Mouse (Mus musculus): ENCODE results near the gene Hand2. TPM values are rescaled to one million over a fixed set of nuclear protein-coding genes. Genes with fewer than 3 reads are reported as not detected.

Hand2 gene
- total RNA-seq (2021) = not detected
- long read RNA-seq, experiment 1 = 0 reads
- long read RNA-seq, experiment 2 = 0 reads

DNA sequence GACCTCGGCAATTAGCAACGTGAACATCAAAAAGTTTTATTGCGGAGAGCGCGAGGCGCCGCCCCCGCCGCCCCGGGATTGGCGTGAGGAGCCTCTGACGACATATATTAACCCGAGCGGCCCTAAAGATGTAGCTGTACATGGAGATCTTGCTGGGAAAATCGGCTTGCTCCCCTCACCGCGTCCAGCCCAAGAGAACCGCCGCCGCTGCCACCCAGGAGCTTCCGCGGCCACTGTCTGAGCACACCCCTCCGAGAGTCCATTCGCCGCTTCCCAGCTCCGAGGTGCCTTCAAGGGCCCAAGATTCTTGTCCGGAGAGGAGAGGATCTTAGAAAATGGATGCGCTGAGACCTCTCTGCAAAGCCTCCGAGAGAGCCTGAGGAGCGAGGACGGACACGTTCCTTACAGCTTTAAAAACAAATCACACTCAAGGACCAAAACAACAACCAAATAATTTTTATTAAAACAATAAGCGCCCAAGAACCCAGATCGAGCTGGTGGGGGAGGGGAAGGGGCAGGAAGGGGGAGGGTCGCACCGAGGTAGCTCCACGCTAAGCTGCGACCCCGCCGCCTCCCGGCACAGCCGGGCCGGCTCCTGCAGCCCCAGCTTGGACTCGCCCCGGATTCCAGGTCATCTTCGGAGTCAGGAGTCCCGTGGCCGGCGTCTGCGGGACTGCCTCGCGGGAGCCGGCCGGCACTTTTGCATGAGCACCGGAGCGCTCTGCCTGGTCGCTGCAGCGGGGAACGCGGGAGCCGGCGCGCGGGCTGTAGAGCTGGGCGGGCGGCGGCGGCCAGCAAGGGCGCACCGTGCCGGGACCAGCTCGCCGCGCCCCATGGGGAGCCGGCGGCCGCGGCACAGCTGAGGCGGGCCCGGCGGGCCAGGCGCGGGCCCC is at the start of gene Hand2:
TSS of gene Hand2 (plus strand) at position 133 of the 893 bp plus-strand sequence.
- DNase-seq (ENCODE audit: low spot score in 2 of 2) = no peak

DNA sequence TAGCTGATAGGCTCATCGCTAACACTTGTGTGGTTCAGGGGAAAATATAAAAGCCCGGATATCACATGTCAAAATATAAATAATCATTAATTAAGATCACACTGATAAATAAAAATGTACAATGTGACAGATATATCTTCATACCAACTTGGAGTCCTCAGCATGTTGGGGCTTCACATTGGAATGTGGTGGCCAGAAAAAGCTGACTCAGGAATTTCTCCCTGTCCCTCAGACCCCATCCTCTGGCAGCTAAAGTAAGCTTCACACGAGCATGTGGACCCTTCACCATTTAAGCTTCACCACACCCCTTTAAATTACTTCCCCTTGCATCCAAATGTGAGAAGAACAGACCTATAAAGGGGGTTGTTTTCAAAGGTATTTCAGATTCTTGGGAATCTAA is 47.7 kb upstream of the Hand2 start:
- no peak for DNase-seq (ENCODE audit: low spot score in 2 of 2)

DNA sequence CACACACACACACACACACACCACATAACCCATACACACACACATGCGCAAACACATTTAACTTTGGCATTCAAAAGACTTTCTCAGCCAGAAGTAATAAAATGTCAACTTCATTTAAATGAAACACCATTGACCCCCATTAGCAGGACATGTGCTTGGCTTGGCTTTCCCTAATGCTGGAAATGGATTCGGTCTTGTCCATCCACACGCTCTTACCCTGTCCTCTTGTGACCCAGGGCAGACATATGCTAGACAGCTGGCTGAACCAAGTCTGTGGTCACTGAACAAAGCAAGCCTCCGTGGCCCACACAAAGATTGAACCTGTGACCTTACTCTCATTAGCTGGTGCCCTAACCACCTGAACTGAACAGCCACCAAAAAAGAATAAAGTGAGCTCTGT is 27.3 kb upstream of the Hand2 start:
- DNase-seq (ENCODE audit: low spot score in 2 of 2) = no peak

DNA sequence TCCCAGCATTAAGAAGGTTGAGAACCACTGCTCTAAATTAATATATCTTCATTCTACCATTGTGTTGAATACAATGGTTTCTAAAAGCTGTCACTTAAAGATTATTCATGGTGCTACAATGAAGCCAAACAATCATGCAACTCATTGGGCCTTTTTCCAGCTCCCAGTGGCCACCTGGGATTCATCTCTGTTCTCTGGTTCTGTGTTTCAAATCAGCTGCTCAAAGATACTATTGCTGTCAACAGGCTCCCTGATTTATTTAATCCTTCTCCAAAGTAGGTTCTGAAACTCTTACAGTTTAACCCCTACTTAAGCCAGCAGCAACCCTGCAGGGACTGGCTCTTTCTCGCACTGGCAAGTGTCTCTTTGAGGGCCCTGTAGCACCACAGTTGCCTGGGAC is 17.3 kb upstream of the Hand2 start:
- no peak for DNase-seq (ENCODE audit: low spot score in 2 of 2)

DNA sequence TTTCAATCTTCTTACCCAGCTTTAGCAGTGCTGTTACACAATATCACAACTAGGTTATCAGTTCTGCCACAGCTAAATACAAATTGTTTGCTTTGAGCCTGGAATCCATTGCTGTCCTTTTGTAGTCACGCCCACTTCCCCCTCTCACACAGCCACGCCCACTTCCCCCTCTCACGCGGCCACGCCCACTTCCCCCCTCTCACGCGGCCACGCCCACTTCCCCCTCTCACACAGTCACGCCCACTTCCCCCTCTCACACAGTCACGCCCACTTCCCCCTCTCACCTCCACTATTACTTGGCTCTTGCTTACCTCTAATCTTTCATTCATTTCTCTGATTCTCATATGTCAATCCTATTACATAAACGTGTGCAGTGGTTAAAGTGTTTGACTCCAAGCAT is 15.8 kb upstream of the Hand2 start:
- no peak for DNase-seq (ENCODE audit: low spot score in 2 of 2)

DNA sequence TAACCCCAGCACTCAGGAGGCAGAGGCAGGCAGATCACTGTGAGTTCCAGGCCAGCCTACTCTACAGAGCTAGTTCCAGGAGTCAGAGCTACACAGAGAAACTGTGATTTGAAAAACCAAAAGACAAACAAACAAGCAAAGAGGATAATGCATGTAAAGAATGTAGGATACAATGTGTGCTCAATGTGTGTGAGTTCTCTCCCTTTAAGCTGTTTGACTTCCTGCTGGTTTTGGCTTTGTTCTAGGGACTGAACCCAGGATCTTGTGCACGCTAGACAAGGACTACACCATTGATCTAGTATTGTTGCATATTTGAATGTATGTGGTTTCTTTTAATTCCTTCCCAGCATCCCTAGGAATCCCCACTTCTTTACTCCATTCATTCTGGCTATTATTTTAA is 14.3 kb upstream of the Hand2 start:
- DNase-seq (ENCODE audit: low spot score in 2 of 2) = no peak

DNA sequence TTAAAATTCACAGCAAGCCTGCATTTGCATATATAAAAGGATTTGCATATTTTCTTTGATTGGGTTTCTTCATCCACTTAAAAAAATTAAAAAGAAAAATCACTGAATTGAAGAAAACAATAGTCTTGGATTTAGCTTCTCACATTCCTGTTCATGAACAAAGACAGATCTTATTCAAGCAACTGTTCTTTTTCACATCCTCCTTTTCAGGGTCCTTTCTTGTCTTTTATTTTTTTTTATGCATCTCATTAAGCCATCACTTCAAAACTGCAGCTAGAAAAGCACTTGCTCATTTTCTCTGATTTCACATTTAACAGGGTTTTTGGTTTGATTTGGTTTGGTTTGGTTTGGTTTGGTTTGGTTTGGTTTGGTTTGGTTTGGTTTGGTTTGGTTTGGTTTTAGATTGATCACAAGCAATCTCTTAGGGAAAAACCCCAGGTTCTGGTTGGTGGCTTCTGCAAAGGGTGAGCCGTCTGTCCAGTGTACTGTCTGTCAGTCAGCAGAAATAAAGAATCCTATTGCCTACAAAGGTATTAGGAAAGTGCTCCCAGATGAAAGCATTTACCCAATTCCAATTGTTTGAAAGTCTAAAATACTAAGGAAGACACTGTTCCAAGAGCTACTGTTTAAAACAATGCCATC is 10.8 kb upstream of the Hand2 start:
- DNase-seq (ENCODE audit: low spot score in 2 of 2) = no peak

DNA sequence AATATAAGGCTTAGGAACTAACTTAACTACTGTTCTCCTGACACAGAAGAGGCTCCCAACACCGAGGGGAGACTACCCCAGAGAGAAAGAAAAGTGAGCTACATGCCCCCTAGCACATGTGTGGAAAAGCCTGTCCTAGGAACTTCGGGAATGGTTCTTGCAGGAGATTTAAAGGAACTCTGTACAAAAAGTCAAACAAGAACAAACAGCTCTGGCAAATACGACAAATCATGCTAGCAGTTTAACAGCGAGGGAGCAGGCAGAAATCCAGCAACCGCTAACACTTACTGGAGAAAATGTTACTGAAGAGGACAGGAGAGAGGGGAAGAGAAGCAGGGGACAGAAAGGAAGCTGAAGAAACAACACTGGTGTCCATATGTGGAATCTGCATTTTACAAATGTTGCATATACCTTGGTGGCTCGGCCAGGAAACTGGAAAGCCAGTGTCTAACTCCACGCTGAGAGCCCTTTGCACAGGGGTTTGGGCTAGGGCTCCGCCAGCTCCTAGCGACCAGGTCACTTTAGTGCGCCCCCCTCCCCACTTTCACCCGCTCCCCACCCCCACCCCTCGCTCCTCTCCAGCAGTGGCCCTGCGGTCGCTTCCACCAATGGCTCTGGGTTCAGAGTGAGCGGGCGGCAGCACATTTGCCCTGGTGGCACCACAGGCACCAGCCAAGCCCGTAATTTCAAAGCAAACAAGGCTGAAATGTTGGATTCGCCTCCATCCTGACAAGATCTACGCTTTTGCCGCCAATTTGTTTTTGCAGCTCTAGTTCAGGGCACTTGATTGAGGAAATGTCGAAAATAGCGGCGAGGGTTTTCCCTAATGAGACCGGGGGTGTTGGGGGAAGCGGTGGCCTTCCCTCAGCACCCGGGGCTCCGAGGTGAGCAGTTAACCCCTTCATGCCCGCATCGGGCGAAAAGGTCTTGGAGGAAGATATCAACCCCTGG is 8.5 kb upstream of the Hand2 start:
- DNase-seq (ENCODE audit: low spot score in 2 of 2) = no peak

DNA sequence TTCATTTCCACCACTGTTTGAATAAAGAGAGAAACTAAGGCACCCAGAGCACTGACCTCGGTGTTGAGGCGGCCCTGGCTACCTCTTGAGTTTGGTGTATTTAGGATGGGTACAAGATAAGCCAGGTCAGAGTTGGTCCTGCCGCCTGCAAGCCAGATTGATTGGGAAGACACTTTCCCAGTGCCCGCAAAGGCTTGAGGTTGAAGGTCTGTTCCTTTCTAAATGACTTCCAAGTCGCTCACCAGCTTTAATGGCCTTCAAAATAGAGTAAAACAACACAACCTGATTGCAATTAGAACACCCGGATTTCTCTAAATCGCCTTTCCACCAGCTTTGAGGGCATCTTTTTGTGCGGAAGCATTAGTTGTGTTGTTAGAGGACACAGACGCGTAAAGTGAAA is 7.2 kb upstream of the Hand2 start:
- no peak for DNase-seq (ENCODE audit: low spot score in 2 of 2)

DNA sequence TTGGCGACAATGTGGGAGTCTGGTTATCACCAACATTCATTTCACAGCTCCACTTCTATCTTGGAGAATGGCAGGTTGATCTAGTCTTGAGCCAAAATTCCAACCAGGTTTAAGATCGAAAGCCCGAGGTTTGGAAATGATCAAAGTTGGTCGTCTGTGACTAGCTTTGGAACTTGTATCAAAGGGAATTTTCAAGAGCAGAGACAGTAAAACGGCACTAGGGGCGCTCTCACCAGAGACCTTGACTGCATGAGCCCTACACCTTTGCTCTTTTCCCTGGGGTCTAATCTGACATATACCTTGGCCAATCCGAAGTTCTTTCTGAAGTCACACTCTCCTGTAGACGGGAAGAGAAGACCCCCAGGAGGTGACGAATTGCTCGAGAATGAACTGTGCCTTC is 6.6 kb upstream of the Hand2 start:
- DNase-seq (ENCODE audit: low spot score in 2 of 2) = no peak

DNA sequence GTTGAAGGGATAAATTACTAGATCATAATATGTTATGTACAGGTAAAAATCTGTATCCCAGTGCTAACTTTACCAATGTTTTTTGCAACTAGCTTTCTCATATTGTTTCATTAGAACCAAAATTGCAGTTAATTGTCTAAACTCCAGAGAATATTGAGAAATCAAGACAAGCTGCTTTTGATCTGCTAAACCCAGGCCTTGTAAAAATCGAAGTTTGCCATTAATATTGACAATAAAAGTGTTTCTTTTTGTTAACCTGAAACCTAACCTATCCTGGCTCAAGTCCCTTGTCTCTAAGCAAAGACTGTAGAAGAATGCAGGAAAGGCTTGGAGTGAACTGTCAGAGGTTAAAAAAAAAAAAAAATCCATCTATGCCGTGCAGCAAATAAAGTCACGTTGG is 5.3 kb upstream of the Hand2 start:
- no peak for DNase-seq (ENCODE audit: low spot score in 2 of 2)

DNA sequence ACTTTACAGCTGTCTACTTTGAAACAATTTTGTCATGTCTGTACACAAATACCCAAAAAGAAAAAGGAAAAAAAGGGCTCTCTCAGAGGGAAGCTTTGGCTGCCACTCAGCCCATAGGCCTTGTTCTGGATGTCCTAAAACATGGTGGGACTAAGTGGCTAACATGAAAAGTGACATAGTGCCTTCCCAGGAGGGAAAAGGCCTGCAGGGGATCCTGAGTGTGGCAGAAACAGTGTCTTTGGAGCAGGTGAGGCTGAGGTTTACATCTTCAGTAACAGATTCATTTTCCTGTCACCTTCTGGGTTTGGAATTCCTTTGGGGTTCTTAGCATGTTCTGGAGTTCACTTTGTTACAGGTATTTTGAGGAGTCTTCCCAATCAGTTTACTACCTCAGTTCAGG is 3.7 kb upstream of the Hand2 start:
- DNase-seq (ENCODE audit: low spot score in 2 of 2) = no peak

DNA sequence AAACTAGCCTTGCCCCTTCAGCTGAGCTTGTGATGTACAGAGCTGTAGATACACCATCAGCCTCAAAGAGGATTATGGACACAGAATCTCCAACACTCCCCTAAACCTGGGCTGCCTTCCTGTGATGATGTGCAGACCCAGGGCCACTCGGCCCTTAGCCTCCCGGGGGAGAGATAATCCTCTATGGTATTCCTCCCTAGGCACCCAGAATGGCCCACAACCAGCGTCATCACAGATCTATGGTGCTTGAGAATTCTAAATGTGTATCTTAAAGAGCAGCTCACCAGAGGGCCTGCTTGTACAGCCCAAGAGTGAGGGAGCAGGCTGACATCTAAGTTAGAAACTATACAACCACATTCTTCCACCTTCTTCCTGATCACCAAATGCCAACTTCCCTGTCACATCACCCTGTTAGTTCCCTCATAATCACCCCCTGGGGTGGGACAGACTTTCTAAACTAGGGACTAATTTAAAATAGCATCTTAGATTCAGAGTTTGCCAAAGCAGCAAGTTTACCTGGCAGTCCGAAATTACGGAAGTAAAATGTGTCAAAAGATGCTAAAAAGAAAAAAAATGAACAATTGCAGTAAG is 2.8 kb upstream of the Hand2 start:
- DNase-seq (ENCODE audit: low spot score in 2 of 2) = no peak

DNA sequence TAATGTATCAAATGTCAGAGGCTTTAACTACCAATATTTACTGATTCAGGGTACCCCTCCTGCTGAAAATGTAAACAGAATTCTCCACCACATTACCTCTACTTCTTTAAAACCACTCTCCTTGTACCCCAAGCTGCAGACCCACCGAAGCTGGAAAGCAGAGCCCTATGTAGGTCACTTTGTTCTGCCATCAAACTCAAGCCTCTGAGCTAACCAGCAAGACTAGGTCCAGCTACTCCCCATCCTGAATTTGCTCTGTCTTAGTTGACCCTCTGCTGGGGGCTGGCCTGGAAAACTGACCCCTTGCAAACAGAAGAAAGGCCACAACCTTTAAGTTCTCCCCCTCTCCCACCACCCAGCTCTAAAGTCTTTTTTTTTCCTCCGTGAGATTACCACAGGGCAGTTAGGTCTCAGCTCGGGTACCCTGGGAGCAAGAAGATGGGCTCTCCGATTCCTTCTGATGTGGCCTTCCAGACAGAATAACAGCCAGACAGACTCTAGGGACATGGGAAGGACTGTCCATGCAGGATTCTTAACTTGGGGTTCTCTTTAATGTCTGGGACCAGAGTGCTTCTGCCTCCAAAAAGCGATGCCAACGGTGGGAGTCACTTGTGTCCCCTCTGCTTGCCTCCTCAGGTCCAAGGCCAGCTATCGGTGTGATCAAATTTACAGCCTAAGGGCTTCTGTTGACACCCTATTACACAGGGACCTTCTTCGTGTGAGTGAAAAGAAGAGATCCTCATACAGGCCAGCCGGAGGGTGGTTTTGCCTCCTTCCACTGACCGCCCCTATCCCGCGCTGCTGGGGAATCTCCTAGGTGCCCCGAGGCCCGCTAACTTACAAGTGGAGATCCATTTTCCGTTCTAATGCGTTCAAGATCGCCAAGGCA is 1.4 kb upstream of the Hand2 start:
- no peak for DNase-seq (ENCODE audit: low spot score in 2 of 2)

DNA sequence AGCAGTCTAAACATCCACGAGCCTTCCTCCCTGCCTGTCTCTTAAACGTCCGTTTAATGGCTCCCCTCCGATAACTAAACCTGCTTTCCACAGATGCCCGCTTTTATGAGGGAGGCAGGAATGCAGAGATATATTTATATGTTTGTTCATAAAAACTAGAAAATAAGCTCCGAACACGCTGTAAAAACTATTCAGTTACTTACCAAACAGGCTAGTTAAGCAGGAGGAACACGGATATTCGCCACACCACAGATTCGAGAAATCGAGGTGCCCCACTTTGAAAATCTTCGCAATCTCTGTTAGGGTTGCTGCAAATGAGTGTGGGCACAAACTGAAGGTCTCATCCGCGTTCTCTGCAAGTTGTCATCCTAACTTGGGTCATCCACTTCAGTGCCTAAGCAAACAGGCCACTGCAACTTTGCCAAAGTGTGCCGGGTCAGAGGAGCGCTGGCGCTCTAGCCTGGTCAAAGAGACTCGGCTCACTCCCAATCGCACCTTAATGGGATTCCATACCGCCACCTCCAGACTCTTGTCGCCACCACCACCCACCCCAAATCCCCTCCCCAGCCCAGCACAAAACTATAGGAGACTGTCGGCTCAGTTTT is 700 bp upstream of the Hand2 start:
- no peak for DNase-seq (ENCODE audit: low spot score in 2 of 2)

DNA sequence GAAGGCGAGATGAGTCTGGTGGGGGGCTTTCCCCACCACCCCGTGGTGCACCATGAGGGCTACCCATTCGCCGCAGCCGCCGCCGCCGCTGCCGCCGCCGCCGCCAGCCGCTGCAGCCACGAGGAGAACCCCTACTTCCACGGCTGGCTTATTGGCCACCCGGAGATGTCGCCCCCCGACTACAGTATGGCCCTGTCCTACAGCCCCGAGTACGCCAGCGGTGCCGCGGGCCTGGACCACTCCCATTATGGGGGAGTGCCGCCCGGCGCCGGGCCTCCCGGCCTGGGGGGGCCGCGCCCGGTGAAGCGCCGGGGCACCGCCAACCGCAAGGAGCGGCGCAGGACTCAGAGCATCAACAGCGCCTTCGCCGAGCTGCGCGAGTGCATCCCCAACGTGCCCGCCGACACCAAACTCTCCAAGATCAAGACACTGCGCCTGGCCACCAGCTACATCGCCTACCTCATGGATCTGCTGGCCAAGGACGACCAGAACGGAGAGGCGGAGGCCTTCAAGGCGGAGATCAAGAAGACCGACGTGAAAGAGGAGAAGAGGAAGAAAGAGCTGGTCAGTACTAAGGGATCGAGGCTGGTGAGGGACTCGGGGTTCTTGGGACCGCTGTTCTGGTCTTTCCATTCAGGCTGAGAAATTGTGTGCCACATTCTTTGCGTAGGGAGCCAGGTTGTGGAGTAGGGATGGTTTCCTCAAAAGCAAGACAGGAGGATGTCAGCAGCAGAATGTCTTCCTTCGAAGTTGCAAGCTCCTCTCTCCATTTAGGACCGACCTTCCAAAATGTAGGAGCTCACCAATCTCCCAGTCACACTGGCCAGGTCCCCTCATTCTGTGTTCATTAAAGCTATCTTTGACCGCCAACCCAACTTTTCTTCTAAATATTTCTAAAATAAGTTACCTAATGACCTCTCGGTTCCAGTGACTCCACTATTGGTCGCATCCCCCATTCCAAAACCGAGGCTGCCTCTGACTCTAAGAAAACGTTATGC is 1.4 kb downstream of the Hand2 start:
- DNase-seq (ENCODE audit: low spot score in 2 of 2) = no peak

DNA sequence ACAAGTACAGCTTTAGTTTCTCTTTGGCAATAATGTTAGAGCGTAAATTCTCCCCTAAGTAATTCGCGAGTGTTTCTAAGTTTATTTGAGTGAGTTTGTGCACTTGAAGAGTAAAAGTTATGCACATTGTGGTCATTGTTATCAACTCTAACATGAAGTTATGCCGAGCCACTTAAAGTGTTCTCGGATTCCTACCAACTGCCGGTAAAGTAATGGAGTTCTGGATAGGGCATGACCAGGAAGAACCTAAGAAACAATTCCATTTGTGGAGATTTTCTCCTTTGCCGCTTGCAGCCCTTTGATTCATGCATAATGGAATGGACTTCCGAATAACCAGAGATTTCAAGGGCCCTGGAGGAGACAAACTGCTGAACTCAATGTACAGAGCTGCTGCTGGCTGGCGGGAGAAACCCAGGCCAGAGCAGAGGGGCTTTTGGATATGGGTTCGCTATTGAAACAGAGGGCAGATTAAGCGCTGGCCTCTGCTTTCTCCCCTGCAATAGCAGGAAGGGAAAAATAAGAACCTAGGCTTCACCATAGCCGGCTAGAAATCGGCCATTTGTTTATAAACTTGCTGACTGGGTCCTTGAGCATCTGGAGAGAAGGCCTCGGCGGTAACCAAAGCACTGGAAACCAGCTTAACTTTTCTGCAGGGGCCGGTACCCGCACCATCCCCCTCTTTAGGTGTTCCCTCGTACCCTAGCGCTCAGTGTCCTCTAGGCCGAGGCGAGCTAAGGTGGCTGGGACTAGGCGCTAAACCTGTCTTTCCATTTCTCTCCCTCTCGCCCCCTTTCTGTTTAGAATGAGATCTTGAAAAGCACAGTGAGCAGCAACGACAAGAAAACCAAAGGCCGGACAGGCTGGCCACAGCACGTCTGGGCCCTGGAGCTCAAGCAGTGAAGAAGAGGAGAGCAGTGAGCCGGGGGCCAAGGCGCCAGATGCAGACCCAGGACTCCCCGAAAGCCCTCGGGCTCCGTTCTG is 2.5 kb downstream of the Hand2 start:
- no peak for DNase-seq (ENCODE audit: low spot score in 2 of 2)

All from left cerebral cortex, adult 18-20 months (tissue).